Mouse (Mus musculus): ENCODE results near the gene Suclg2.
"Not testable (repeated sequence)": the region's sequence is repeated elsewhere in the genome, so short reads cannot be mapped to it uniquely, and the experiment has no call there.

The Suclg2 gene

DNA sequence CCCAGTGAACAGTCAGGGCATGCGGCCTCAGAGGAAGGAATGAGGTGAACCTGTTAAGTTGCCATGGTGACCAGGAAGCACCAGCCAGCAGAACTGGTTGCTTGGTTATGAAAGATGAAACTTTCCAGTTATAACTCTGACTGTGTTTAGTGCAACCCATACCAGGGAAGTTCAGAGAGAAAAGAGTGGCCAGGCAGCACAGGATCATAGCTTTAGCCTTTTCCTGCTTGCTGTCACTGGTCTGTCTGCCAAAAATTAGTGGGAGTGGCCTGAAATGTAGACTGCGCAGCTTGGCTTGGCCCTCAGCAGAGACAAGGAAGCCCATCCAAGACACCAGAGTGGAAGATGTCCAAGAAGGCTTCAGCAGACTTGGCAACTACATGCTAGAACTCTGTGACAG lies 96.8 kb downstream of the Suclg2 start:
- DNase-seq (ENCODE audit: low spot score in 2 of 2) = peak in 1 of 2 experiments; percentile 9

DNA sequence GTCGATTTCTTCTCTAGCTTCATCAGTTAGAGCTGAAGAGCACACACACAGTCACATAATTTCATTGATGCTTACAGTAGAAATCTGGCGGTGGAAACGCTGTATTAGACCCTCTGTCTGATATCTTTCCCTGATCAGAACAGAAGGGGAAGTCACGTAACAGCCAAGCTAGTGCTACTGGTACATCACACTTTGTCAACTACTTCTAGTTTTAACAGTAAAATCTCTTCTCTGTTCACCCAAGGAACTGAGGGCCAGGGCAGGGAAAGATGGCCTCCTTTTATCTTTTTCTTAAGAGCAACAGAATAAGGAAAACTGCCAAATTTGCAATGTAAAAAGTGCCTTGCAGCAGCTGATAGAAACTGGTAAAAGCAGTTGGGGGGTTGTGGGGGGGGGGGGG lies 97.8 kb downstream of the Suclg2 start:
- DNase-seq (ENCODE audit: low spot score in 2 of 2) = no peak

DNA sequence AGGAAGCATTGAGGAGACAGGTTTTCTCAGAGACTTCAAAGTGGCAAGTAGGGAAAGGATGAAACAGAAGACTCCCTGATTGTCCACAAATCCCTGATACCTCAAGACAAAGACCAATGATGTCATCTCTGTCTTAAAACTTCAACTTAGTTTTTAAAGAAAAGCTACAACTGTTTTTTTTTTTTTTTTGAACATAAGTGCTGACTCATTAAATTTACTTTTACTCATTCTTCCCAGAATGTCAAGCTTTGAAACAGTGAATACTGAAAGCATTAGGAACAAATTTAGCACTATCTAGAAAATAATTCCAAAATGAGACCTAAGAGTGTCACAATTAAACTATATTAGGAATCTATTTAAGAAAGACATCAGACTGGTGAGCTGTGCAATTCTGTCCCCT lies 98.8 kb downstream of the Suclg2 start:
- DNase-seq (ENCODE audit: low spot score in 2 of 2) = no peak

DNA sequence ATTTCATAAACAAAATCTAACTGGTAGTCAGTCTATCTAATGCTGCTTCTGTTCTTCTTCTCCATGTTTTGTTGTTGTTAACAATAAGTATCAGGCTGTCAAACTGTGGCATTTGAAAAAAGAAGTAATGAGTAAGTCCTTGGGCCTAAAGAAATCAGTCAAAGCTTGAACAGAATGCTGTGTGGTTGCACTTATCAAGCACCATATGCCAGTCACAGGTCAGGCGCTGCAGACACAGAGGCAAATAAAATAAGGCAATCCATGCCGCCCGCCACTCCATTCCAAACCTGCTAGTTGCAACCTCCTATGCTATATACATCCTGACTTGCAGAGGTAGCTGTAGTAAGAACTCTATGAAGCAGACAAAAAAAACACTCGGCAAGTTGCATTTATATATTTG lies 100.2 kb downstream of the Suclg2 start:
- DNase-seq (ENCODE audit: low spot score in 2 of 2) = no peak

DNA sequence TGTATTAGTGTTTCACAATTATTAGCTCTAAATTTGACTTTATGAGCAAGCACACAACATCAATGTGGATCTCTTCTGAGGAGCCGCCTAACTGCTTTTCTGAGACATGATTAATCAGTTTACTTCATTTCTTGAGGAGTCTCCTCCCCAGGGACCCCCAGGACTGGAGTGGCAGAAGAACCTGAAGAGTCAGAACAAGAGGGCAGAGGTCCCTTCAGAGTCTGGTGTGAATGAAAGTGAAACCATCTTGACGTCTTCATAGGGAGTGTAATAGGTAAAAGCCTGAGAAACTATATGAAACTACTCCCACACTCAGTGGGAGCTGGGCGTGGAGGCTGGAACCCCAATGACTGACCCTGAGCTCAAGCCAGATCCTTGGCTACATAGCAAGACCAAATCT lies 105.4 kb downstream of the Suclg2 start:
- DNase-seq (ENCODE audit: low spot score in 2 of 2) = no peak

DNA sequence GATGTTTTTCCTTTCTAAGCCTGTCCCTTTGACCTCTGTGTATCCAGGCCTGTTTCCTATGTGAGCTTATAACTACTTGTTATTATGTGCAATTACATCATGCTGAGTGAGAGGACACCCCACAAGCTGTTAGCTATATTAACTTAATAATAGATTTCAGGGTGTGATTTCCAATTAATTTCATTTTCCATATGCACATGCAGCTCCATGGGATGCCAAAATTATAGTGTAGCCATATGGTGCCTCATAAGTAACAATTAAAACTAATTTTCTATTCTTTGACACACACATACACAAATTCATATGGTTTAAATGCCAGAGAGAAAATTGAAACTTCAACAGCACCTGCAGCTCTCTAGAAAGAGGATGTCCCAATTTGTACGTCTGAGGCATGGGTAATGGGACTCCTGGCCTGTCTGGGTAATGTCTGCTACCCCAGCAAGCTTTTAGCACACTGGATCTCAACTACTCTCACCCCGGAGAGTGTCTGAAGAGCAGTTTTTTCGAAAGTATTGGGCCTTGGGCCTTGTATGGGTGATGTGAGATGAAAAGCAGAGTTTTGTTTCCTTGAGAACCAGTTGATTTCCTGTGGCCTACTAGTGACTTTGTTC lies 106.1 kb downstream of the Suclg2 start:
- no peak for DNase-seq (ENCODE audit: low spot score in 2 of 2)

DNA sequence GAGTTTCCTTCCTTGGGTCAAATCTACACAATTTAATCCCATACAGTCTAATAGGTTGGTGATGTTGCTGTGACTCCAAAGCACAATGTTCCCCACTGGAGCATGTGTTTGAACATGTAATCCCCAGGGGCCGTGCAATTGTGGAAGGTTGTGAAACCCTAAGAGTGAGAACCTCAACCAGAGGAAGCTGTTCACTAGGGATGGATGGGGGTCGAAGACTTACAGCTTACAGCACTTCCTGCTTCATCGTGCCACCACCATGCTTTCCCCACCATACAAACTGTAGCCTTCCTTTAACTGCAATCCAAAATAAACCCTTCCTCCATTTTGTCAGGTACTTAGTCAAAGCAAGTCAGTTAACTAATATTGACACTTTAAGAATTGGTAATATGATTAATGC lies 107.5 kb downstream of the Suclg2 start:
- no peak for DNase-seq (ENCODE audit: low spot score in 2 of 2)

DNA sequence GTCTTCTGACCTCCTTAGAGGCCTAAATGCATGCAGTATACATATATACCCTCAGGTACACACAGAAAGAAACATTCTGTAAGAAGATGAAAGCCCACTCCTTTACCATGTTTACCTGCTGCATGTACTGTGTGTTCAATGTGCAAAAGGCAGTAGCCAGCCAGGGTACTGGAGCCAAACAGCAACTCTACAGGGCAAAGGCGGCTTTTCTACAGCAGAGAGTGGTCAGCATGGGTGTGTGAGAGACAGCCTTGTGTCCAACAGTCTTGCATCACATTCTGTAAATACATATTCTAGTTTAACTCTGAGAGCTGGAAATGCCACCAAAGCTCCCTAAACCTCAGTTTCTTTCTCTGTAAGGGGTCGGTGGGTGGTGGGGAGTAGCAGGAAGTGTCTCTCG lies 110.5 kb downstream of the Suclg2 start:
- DNase-seq (ENCODE audit: low spot score in 2 of 2) = no peak

DNA sequence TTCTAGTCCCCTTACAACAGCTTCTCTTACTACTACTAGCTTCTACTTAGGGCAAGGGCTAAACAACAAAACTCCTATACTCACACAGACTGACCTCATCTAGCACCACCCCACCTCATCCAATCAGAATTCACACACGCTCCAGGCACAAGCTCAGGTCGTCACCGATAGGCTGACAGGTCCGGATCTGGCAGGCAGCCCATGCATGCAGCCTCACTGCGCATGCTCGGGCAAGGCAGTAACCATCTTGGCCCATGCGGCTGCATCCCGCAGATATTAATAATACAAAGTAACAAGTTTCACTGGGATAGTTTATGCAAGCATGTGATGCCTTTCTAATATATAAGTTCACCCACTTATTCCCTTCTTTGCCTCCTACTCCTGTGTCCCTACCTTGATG lies 117.9 kb downstream of the Suclg2 start:
- not testable (repeated sequence) for DNase-seq (ENCODE audit: low spot score in 2 of 2)

DNA sequence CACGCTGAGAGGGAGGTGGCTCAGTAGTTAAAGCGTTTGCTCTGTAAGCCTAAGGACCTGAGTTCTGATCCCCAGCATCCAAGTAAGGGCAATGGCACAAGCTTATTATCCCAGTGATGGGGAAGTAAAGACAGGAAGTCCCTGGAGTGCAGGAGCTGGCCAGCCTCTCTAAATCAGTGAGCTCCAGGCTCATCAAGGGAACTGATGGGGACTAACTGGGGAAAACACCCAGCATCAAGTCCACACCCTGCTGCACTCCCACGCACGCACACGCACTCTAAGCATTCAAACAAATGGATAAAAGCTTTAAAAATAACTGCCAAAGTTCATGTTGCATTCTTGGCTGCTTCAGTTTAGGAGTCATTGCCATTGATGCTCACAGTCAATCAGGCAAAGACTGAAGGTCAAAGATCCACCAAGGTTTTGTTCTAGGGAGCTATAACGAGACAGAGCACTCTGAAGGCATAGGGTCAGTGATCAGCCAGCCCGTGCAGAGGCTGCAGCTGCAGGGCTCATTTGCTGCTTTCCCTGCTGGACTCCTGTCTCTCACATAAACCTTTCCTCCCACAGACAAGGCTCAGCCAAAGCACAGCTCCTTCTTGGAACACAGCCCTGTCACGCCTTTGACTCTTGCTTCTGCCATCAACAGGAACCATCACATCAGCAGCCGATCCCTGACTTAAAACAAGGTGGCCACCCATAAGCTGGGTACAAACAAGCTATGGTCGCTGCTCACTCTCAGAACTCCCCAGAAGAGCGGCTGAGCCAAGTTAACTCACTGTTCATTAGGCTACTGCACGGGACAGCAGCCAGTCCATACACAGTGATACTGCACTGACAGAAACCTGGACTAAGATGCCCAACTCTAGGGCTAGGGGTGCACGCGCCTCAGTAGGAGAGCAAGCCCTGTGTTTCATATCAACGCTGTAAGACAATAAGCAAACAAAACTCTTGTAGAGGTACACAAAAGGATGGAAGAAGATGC lies 121.5 kb downstream of the Suclg2 start:
- no peak for DNase-seq (ENCODE audit: low spot score in 2 of 2)

DNA sequence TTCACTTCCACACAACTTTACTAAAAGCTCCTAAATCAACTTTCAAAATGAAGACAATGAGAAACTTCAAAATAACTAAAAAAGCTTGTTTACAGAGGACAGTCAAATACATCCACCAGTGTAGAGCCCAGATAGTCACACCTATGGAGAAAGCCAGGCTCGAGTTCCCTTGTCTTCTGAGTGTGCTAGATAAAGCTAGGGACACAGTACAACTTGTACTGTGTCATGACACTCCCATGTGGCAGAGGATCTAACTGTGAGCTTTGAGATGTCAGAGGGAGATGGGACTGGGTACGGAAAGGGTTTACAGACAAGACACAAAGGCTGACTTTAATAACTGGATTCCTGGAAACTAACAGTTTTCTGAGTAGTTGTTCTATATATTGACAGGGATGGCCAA lies 122.7 kb downstream of the Suclg2 start:
- no peak for DNase-seq (ENCODE audit: low spot score in 2 of 2)

DNA sequence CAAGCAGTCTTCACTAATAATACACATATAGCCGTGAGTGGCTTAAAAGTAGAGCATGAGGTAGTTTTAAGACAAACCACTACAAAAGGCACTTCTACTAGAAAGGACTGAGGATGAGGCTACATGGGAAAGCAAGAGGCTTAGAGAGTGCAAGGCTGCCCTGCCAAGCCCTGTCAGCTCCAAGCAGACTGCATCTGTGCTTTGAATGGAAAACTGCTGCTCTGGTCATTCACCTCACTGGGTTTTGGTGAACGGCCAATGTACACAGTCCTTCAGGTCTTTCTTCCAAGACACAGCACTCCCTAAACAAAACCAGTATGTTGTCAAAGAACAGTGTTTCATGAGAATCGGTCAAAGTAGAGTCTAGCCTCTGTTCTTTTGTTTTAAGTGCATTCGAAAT lies 124.4 kb downstream of the Suclg2 start:
- DNase-seq (ENCODE audit: low spot score in 2 of 2) = no peak

DNA sequence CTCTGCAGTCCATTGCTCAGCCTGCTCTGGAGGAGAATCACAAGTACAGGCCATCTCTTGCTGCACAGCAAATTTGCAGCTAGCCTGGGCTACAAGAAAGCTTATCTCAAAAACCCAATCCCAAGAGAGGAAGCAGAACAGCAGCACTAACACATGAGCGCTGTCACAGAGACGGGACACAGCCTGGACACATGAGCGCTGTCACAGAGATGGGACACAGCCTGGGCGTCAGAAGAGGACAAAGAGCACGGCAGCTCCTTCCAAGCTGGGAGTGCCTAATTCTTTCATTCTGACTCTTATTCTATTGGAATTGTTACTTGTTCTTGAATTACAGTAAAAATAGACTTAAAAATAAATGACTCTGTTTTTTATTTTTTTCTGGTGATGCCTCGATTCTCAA lies 126.2 kb downstream of the Suclg2 start:
- DNase-seq (ENCODE audit: low spot score in 2 of 2) = no peak

DNA sequence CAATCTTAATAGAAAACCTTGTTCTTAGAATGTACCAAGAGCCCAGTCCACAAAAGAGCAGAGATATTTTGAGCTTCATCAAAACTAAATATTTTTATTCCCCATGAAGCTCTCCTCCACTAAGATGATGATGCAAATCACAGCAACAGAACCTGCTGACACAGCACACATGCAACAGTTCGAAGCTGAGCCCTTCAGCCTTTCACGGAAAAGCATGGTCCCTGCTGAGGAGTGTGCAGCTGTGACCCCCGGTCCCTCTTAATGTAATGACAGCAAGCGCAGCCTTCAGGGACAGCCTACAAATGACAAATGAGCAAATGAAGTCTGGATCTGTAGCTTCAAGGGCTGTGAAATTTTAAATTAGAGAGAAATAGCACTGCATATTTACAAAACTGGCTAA lies 128.1 kb downstream of the Suclg2 start:
- no peak for DNase-seq (ENCODE audit: low spot score in 2 of 2)

DNA sequence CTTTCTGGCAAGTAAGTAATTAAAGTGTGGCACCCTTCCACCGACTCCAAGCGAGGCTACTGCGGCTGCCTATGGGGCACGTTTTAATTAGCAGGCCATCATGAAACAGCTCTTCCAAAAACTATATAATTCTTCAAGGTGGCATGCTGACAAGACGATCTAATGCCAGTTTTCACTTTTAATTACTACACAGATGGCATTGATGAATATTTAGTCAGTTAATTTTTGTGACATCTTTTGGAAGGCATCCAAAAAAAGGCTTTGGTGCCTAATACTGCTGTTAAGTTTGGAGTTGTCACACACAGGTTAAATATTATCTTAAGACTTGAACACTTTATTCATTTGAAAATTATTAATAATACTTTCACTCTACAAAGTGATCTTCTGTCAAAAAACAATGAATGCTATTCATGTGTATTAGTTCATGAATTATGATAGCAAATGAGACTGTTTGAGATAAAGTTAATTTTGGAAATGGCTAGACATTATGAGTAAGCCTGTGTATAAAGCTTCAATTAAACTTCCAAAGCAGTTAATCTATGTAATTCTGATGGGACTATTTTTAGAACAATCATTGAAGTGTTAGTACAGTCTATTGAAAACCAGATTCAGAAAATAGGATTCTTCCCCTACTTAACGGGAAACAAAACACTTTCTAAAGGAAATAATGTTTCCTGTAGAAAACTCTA lies 131.3 kb downstream of the Suclg2 start:
- DNase-seq (ENCODE audit: low spot score in 2 of 2) = no peak

DNA sequence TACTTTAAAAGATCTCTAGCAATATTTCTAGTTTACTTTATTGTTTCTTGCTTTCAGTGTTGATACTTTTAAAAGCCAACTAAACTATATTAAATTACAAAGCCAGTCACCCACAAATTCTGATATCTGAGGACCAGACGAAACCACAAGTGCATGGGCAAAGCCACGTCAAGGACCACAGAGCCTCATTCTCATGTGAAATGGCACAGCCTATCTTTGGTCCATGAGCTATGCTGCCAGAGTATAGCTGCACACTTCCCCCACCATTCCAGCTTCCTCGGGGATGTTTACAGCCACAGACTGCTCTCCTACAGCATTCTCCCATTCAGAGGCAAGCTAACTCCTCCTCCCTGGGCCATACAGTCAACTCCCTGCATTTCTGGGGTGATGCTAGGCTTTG lies 136.7 kb downstream of the Suclg2 start:
- DNase-seq (ENCODE audit: low spot score in 2 of 2) = no peak

DNA sequence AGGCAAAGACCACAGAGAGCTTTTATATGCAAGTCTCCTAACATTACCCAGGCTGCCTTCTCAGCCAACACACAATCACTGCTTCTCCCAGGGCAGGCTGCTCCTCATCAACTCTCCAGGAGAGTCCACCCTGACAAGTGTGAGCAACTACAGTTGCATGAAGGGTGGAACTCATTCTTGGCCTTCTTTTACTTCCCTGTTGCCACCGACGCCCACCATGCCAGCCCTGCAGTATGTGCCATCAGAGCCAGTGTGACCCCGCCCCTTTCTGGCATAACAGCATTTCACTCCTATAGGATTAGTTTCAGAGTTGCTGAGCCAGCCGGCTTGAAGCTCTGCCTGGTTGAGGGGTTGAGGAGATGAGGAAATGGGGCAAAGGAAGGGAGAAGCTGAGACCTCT lies 138.8 kb downstream of the Suclg2 start:
- DNase-seq (ENCODE audit: low spot score in 2 of 2) = no peak

DNA sequence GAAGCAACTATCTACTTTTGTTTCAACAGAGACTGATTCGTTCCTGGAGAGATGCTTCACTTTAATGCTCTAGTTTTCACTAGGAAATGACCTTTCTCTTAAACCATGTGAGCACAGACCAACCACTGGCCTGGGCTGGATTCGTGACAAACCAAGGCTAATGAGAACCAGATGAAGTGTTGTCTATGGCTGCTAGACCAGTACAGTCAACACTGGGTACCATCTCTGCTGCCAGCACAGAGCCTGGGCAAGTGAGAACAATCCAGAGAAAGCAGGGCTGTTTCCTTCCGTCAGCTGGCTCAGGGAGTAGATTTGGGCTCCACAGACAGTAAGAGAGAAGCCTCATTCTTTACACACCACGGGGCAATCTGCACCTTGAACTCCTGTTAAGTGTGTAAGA lies 143.1 kb downstream of the Suclg2 start:
- no peak for DNase-seq (ENCODE audit: low spot score in 2 of 2)

DNA sequence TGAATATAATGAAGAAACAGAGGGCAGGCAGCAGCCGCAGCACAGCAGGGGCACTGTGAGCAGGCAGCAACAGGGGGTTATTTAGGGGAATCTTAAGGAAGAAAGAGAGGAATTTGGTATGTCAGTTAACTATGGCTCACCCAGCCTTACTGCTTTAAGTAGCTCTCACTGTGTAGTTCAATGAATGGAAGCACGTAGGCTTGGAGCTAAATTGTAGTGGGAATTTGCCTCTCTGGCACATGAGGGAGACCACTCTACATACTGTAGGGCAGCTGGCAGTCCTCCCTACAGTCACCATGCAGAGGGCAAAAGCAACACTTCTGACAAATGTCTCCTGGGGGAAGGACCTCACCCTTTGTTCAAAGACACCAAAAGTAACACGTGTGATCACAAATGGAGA lies 143.7 kb downstream of the Suclg2 start:
- DNase-seq (ENCODE audit: low spot score in 2 of 2) = no peak

DNA sequence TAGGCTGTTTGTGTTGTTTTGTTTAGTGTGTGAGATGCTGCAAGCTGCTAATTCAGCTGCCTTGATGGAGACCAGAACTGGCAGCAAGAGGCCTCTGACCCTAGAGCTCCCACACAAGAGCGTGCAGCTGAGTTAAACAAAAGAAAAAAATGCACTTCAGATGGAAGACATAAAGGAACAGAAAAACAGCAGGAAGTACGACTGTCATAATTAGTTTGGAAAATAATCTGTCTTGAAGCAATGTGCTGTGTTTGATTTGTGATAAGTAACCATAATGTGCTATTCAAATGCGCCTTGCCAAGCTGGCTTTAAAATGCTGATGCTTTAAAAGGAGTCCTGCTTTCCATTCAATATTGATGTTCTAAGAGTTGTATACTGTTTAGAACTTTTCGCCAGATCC lies 144.2 kb downstream of the Suclg2 start:
- no peak for DNase-seq (ENCODE audit: low spot score in 2 of 2)

DNA sequence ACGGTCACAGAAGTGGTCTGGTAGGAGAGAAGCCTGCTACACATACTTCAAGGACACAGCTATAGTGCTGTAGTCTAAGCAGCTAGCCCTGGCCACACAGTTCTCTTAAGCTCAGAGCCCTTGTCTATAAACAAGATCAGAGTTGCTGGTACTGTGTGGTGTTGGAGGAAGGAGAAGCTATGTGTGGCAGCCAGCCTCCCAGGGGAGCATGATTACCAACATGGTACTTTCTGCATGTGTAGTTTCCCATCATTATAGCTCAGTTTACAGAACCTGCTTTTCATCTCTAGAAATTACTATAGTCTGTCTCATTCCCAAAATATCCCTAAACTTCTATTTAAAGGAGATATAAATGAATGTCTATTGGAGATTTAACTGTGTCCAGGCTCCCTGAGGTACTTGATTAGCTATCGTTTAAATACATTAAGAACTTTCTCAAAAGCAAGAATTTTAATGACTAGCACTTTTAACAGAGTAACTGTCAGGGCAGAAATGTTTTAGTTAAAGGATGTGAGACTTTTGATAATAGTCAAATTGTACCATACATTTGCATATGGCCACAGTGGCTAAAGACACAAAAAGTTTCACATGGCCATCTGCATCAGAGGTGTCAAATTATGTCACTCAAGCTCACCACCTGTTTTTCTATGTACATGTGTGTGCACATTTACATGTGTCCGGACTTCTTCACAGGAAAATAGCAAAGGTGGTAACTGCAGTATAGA lies 145.4 kb downstream of the Suclg2 start:
- no peak for DNase-seq (ENCODE audit: low spot score in 2 of 2)

DNA sequence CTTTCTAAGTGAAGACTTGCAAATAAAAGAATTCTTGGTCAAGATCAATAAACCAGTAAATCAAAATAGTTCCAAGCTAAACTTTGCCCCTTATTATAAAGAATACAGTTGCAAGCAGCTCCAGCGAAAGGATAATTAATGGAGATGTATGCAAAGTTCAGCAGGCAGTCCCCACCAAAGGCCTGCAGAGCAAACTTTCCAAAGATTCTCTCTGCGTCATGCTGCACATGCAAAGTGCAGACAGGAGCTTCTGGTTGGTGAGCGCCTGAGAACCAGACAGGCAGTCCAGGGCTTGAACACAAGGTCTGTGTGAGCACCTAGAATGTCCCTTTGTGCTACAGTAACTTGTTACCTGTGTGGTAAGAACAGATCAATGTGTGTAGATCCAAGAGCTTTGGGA lies 147.0 kb downstream of the Suclg2 start:
- DNase-seq (ENCODE audit: low spot score in 2 of 2) = no peak
